Comparison of ENCODE assay signal across 8 mouse cellular contexts in the genomic region with DNA sequence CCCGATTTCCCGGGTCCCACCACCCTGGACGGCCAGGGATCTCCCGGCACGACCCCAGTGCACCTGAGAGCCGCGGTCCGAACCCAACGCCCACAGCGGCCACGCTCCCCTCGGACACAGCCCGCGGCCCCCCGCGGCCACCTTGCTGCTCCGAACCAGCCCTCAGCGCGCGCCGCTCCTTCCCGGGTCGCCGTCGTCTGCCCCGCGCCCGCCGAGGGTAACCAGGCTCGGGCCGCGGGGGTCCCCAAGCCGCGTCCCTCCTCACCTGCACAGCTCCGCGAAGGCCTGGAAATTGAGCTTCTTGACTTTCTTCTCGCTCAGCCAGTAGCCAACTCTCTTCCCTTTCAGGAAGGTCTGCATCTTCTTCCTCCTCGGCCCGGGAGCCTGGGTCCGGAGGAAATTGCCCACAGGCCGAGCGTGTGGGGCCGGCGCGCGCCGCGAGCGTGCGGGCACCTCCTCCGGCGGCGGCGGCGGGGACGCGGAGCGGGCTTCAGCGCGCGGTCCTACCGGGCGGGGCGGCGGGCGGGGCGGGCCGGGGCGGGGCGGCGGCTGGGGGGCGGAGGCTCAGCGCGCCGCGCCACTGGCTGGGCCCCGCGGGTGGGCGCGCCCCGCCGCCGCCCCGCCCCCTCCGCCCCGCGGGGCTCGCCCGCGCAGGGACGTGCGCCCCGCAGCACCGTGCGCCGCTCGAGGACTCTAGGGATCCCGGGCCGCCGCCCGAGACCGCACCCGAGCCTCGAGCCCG. TPM values are rescaled to one million over a fixed set of nuclear protein-coding genes. Genes with fewer than 3 reads are reported as not detected.
DNase-seq lines count a peak whose midpoint lies in the region; ATAC-seq and TF ChIP-seq lines count a peak whose summit lies in the region.

Gene Itpk1 (minus strand): TSS at position 474 of the 742 bp plus-strand sequence.

- no peaks in the 10 kb centered on the region for H3K9me3 ChIP-seq in forebrain, postnatal 0 days (ENCODE audit: low read length)
- H3K9me3 ChIP-seq in limb, embryonic 10.5 days (replicated peaks), result no peaks in the 10 kb centered on the region
- H3K9me3 ChIP-seq in midbrain, embryonic 10.5 days (replicated peaks), result no peaks in the 10 kb centered on the region

- H3K4me2 ChIP-seq in forebrain, postnatal 0 days (ENCODE audit: low read depth), result peak within 1 kb of the TSS; percentile 79

- no peak for TF ChIP-seq POLR2A in spleen, adult 2 months (IDR thresholded peaks at IDR 0.05; ENCODE audit: low read depth, low read length)

- H3K36me3 ChIP-seq in forebrain, postnatal 0 days (ENCODE audit: insufficient read depth), result no peaks in the 10 kb centered on the region
- no peaks in the 10 kb centered on the region for H3K36me3 ChIP-seq in limb, embryonic 10.5 days
- H3K36me3 ChIP-seq in midbrain, embryonic 10.5 days, result no peaks in the 10 kb centered on the region
- H3K36me3 ChIP-seq in spleen, adult 2 months (ENCODE audit: control insufficient read depth, insufficient read depth, low read length), result no peaks in the 10 kb centered on the region

- peak within 1 kb of the TSS; percentile 88 for H3K4me3 ChIP-seq in forebrain, postnatal 0 days (ENCODE audit: low read depth, low read length)
- peak within 1 kb of the TSS; percentile 80 for H3K4me3 ChIP-seq in limb, embryonic 10.5 days
- H3K4me3 ChIP-seq in midbrain, embryonic 10.5 days, result peak within 1 kb of the TSS; percentile 84
- H3K4me3 ChIP-seq in spleen, adult 2 months (ENCODE audit: extremely low read depth, insufficient read depth, insufficient read length), result peak within 1 kb of the TSS; percentile 98

- H3K4me1 ChIP-seq in forebrain, postnatal 0 days (ENCODE audit: insufficient read depth), result peaks cover 24% of the 10 kb centered on the region
- peaks cover 52% of the 10 kb centered on the region for H3K4me1 ChIP-seq in limb, embryonic 10.5 days
- H3K4me1 ChIP-seq in midbrain, embryonic 10.5 days, result peaks cover 66% of the 10 kb centered on the region
- H3K4me1 ChIP-seq in spleen, adult 2 months (ENCODE audit: control insufficient read depth, insufficient read depth, insufficient read length), result peaks cover 13% of the 10 kb centered on the region; the same call in 1 of the 2 replicates

- no peak for TF ChIP-seq CTCF in forebrain, postnatal 0 days (IDR thresholded peaks at IDR 0.05; ENCODE audit: low read depth)
- no peak for TF ChIP-seq CTCF in spleen, adult 2 months (IDR thresholded peaks at IDR 0.05; ENCODE audit: extremely low read depth, insufficient read depth, insufficient read length, insufficient replicate concordance)

- H3K9ac ChIP-seq in forebrain, postnatal 0 days, result peak within 1 kb of the TSS; percentile 90

- no peak for DNase-seq in frontal cortex, postnatal 25 days (ENCODE audit: low spot score in 2 of 2)
- DNase-seq in cerebellum, adult 8-10 months, result peak; percentile 66
- DNase-seq in forebrain, postnatal 0 days, result no peak
- DNase-seq in limb, embryonic 10.5 days (ENCODE audit: low spot score), result peak; percentile 76
- DNase-seq in midbrain, embryonic 10.5 days (ENCODE audit: low spot score), result peak; percentile 67
- DNase-seq in spleen, adult 2 months (ENCODE audit: low read depth in 1 of 2, low spot score in 2 of 2), result peak in 1 of 2 experiments; percentile 40

- under 1% methylated on average over 89 of the region's 105 CpGs for WGBS in forebrain, postnatal 0 days
- 1% methylated on average over 103 of the region's 105 CpGs for WGBS in limb, embryonic 10.5 days
- under 1% methylated on average over 101 of the region's 105 CpGs for WGBS in midbrain, embryonic 10.5 days
- WGBS in spleen, adult 2 months, result 4% methylated on average over 98 of the region's 105 CpGs

- peak within 1 kb of the TSS; percentile 96 for H3K27ac ChIP-seq in forebrain, postnatal 0 days (ENCODE audit: low read depth, low read length)
- peak within 1 kb of the TSS; percentile 90 for H3K27ac ChIP-seq in limb, embryonic 10.5 days
- peak within 1 kb of the TSS; percentile 92 for H3K27ac ChIP-seq in midbrain, embryonic 10.5 days (replicated peaks)
- H3K27ac ChIP-seq in spleen, adult 2 months (ENCODE audit: insufficient read depth, low read length), result peak within 1 kb of the TSS; percentile 87

- no peaks in the 10 kb centered on the region for H3K27me3 ChIP-seq in forebrain, postnatal 0 days (ENCODE audit: insufficient read depth, low read length)
- H3K27me3 ChIP-seq in limb, embryonic 10.5 days (ENCODE audit: low read depth, poor library complexity, severe bottlenecking), result peaks cover 19% of the 10 kb centered on the region; the same call in 1 of the 2 replicates
- peaks cover 36% of the 10 kb centered on the region for H3K27me3 ChIP-seq in midbrain, embryonic 10.5 days (ENCODE audit: low read depth, poor library complexity, severe bottlenecking)
- no peaks in the 10 kb centered on the region for H3K27me3 ChIP-seq in spleen, adult 2 months (ENCODE audit: control insufficient read depth, insufficient read depth, low read length)

- ATAC-seq in frontal cortex, adult (ENCODE audit: low TSS enrichment), result peak; percentile 36
- peak; percentile 91 for ATAC-seq in forebrain, postnatal 0 days
- ATAC-seq in inflammation-experienced regulatory T-cells, adult 6 months, result peak; percentile 50

RNA-seq across cellular contexts. Expression of gene Itpk1, which starts in this region (rescaled TPM):
- total RNA-seq in forebrain, postnatal 0 days (2014; rRNA removed), result 47.5 and 66.5 TPM in 2 replicates
- polyA plus RNA-seq in forebrain, postnatal 0 days (2015; fragmentation: Nextera tagmentation; extraction: Ambion mirVana), result 47.6 and 50.8 TPM in 2 replicates
- 10 to 100 TPM; 13.4 to 31.0 (median 14.1) TPM for polyA plus RNA-seq in inflammation-experienced regulatory T-cells, adult 6 months (2017; shearing (Covaris generic))
- polyA plus RNA-seq in limb, embryonic 10.5 days (2016; fragmentation: Nextera tagmentation; extraction: Ambion mirVana), result 9.7 and 11.0 TPM in 2 replicates
- 16.1 and 16.9 TPM in 2 replicates for polyA plus RNA-seq in midbrain, embryonic 10.5 days (2016; fragmentation: Nextera tagmentation; extraction: Ambion mirVana)
- polyA plus RNA-seq in spleen, adult 2 months (2012; rRNA removed), result 21.1 and 22.2 TPM in 2 replicates

Comparison
In these comparisons a context has a peak if more than half of its experiments do, and no peak if none do; other contexts are left out.
1. ATAC-seq: peak in every context shown above with its lines; median percentile 91 in forebrain, postnatal 0 days; 50 in inflammation-experienced regulatory T-cells, adult 6 months; 36 in frontal cortex, adult.
2. DNase-seq: peak in cerebellum, adult 8-10 months (single experiment), limb, embryonic 10.5 days (single experiment) and midbrain, embryonic 10.5 days (single experiment); none in frontal cortex, postnatal 25 days (0 of 2) and forebrain, postnatal 0 days (single experiment).
3. Peak in every context shown above with its lines, with median percentiles within 50 percentile points of each other: H3K27ac ChIP-seq and H3K4me3 ChIP-seq.